Mouse (Mus musculus): Measurements from ENCODE around the gene Msln.

Gene Msln

DNA sequence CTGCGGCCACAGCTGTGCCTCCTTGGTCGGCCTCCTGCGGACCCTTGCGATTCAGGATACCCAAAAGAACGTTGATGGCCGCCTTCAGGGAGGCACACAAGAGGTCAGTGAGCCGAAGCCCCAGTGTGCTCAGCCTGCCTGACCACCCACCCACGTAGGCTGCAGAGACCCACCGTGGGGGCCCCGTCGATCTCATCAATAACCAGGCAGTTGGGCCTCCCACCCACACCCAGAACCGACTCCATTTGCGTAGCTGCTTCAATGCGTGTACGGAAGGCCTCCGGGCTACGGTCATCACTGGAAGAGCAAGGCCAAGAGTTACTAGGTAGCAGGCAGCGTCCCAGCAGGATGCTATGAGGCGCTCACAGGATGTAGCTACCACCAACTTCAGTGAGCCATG lies 30.7 kb downstream of the Msln start:
- no peak for DNase-seq (ENCODE audit: low read depth)

DNA sequence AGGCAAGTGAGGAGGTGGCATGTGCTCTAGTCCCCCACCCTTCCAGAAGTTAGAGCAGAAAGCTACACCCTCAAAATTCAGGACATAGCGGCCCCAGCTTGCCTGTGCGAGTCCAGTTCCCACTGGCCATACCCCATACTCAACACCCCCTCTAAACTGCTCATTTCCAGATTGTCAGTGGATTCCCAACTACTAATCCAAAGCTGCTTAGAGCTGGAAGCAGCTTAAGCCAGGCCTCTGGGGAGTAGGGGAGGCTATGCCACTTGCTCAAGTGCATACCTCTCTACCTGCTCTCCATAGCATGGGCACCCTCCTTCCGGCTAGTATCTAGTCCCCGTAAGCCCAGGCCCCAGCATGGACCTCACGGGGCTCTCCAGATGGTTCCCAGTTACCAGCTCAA lies 32.7 kb downstream of the Msln start:
- no peak for DNase-seq (ENCODE audit: low read depth)

DNA sequence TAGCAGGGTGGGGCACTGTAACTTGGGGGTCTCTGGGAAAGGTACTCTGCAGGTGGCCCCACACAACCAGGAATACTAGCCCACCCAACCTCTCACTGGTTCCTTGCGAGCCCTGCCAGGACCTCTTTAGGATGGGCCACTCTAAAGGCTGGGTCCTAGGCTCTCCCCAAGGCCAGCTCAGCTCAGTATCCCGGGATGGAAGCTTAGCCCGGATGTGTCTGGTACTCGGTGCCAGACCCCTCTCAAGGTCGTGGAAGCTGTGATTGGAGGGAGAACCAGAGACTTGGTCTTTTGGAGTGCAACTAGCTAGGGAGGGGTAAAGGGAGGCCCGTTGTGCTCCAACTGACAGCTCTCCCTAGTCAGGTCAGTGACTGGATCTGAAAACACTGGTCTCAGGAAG lies 36.5 kb downstream of the Msln start:
- no peak for DNase-seq (ENCODE audit: low read depth)

GRCm38 (mm10) chr17:25716711-25717637 lies 37.2 kb downstream of the Msln start, which contains the start of gene Gng13:
Gng13 (plus strand) TSS chr17:25717171.
- no peak for DNase-seq (ENCODE audit: low read depth)

GRCm38 (mm10) chr17:25716130-25716529 lies 38.0 kb downstream of the Msln start:
- no peak for DNase-seq (ENCODE audit: low read depth)

- DNase-seq (ENCODE audit: low read depth) = no peak
Observed at GRCm38 (mm10) chr17:25715627-25716026, 38.6 kb downstream of the Msln start.

DNA sequence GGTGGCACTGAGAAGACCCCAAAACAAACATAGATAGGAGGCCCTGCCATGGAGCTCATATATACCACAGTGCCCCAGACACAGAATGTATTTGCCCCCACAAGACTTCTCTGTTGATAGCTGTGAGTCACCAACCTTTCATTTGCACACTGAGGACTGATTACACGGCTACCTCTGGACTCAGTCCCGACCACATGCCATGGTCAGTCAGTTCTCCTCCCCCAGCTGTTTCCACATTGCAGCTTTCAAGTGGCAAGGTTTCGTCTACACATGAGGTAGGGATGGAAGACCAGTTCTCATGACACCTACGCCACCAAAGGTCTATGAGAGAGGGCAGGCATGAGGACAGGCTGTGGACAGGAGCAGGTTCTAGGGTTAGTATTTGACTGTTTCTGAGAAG lies 43.0 kb downstream of the Msln start:
- peak; percentile 50 for DNase-seq (ENCODE audit: low read depth)

GRCm38 (mm10) chr17:25709994-25710393 lies 44.2 kb downstream of the Msln start:
- DNase-seq (ENCODE audit: low read depth) = no peak

DNA sequence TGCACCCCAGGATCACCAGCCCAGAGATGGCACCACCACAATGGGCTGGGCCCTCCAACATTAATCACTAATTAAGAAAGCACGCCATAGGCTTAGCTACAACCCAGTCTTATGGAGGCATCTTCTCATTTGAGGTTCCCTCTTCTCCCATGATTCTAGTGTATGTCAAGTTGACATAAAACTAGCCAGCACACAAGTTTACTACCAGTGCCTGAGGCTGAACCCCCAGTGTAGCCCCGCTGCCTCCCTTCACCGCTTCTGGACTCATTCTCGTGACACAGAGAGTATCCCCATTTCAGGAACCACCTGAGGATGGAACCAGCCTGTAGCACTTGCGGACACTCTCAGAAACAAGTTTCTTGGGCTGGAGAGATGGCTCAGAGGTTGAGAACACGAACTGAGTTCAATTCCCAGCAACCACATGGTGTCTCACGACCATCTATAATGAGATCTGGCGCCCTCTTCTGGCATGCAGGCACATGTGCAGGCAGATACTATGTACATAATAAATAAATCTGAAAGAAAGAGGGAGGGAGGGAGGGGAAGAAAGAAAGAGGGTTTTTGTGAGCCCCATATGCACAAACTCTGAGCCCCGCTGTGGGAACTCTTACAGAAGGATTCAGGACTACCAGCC lies 53.2 kb downstream of the Msln start:
- DNase-seq (ENCODE audit: low read depth) = no peak

Measured in fibroblast of lung, adult 2 months (primary cell).